Comparison of ENCODE assay signal across 8 mouse cellular contexts in genomic region chr11:98797306-98797705, GRCm38 (mm10). TPM values are rescaled to one million over a fixed set of nuclear protein-coding genes. Genes with fewer than 3 reads are reported as not detected.
DNase-seq lines count a peak whose midpoint lies in the region; ATAC-seq and TF ChIP-seq lines count a peak whose summit lies in the region.

No protein-coding gene starts in this region.

- H3K27ac ChIP-seq in kidney, postnatal 0 days = peak overlapping the region; percentile 99
- peak overlapping the region; percentile 99 for H3K27ac ChIP-seq in lung, postnatal 0 days (ENCODE audit: low read length)

- no peak for TF ChIP-seq CTCF in kidney, postnatal 0 days (IDR thresholded peaks at IDR 0.05; ENCODE audit: low read depth)
- TF ChIP-seq CTCF in lung, postnatal 0 days (IDR thresholded peaks at IDR 0.05) = no peak

- H3K4me3 ChIP-seq in kidney, postnatal 0 days (replicated peaks; ENCODE audit: low read depth, low read length) = peak overlapping the region; percentile 100
- H3K4me3 ChIP-seq in lung, postnatal 0 days (ENCODE audit: low read depth, low read length) = peak overlapping the region; percentile 99

- H3K9me3 ChIP-seq in kidney, postnatal 0 days (replicated peaks; ENCODE audit: low read length) = no peaks in the 10 kb centered on the region
- no peaks in the 10 kb centered on the region for H3K9me3 ChIP-seq in lung, postnatal 0 days (ENCODE audit: low read length)

- peaks cover 22% of the 10 kb centered on the region; the same call in 1 of the 2 replicates for H3K36me3 ChIP-seq in kidney, postnatal 0 days (ENCODE audit: insufficient read depth, low read length)
- H3K36me3 ChIP-seq in lung, postnatal 0 days (ENCODE audit: insufficient read depth, low read length) = 0 out of 2 replicates have a peak, but pooled peaks cover 13% of the 10 kb centered on the region

- DNase-seq in kidney, postnatal 0 days (ENCODE audit: low spot score) = peak; percentile 52
- DNase-seq in kidney, postnatal 14 days = no peak
- peak; percentile 34 to 35 for DNase-seq in cerebellum, postnatal 36 days
- DNase-seq in heart, postnatal 36 days = peak; percentile 21 to 27
- peak; percentile 19 for DNase-seq in lung, postnatal 0 days (ENCODE audit: low spot score)
- no peak for DNase-seq in yolk sac, embryonic 10.5 days (ENCODE audit: low spot score)
- DNase-seq in left cerebral cortex, adult 8-10 months (ENCODE audit: low spot score in 2 of 2) = no peak
- DNase-seq in embryo, embryonic 11 days = no peak

- peak overlapping the region; percentile 99 for H3K9ac ChIP-seq in kidney, postnatal 0 days (ENCODE audit: low read depth, low read length)
- H3K9ac ChIP-seq in lung, postnatal 0 days (replicated peaks; ENCODE audit: low read depth) = peak overlapping the region; percentile 99

- no peak for TF ChIP-seq EP300 in lung, postnatal 0 days (IDR thresholded peaks at IDR 0.05)

- peaks cover 23% of the 10 kb centered on the region for H3K4me1 ChIP-seq in kidney, postnatal 0 days (replicated peaks; ENCODE audit: insufficient read depth, low read length)
- peaks cover 8% of the 10 kb centered on the region; the same call in 1 of the 2 replicates for H3K4me1 ChIP-seq in lung, postnatal 0 days (ENCODE audit: insufficient read depth, low read depth, low read length)

- no peak for ATAC-seq in kidney, postnatal 0 days (replicated peaks; ENCODE audit: low FRiP score, low read depth)
- ATAC-seq in lung, postnatal 0 days = no peak

- peak overlapping the region; percentile 78 for H3K4me2 ChIP-seq in kidney, postnatal 0 days (ENCODE audit: low read length)
- H3K4me2 ChIP-seq in lung, postnatal 0 days (replicated peaks; ENCODE audit: low read depth, low read length) = peak overlapping the region; percentile 86

- intact Hi-C loops in heart, postnatal 36 days (cut with DNase I) = no loop called here

- no peaks in the 10 kb centered on the region for H3K27me3 ChIP-seq in kidney, postnatal 0 days (ENCODE audit: insufficient read depth, low read length)
- H3K27me3 ChIP-seq in lung, postnatal 0 days (replicated peaks; ENCODE audit: insufficient read depth, low read length) = no peaks in the 10 kb centered on the region

- WGBS in kidney, postnatal 0 days = 3% methylated on average over 5 of the region's 5 CpGs
- 0% methylated on average over 5 of the region's 5 CpGs for WGBS in lung, postnatal 0 days

RNA-seq across cellular contexts. Expression of gene Msl1, which starts 2.0 kb away (rescaled TPM):
- 17.8 and 19.3 TPM in 2 replicates for polyA plus RNA-seq in kidney, postnatal 0 days (2015; fragmentation: Nextera tagmentation; extraction: Ambion mirVana)
- 10 to 100 TPM; 74.4 to 75.3 TPM for total RNA-seq in heart, postnatal 36 days (2021)
- 16.3 and 21.3 TPM in 2 replicates for polyA plus RNA-seq in lung, postnatal 0 days (2015; fragmentation: Nextera tagmentation; extraction: Ambion mirVana)
- total RNA-seq in left cerebral cortex, adult 8-10 months (2022) = 100 to 1,000 TPM; 167 to 198 (median 186) TPM

RNA-seq across cellular contexts. Expression of gene Casc3, which starts 7.4 kb away (rescaled TPM):
- polyA plus RNA-seq in kidney, postnatal 0 days (2015; fragmentation: Nextera tagmentation; extraction: Ambion mirVana) = 24.6 and 25.7 TPM in 2 replicates
- 10 to 100 TPM; 26.1 to 26.2 TPM for total RNA-seq in heart, postnatal 36 days (2021)
- 22.7 and 22.9 TPM in 2 replicates for polyA plus RNA-seq in lung, postnatal 0 days (2015; fragmentation: Nextera tagmentation; extraction: Ambion mirVana)
- total RNA-seq in left cerebral cortex, adult 8-10 months (2022) = 10 to 100 TPM; 53.6 to 57.8 (median 54.1) TPM

RNA-seq across cellular contexts. Expression of gene Nr1d1, which starts 22.2 kb away (rescaled TPM):
- 3.1 and 3.5 TPM in 2 replicates for polyA plus RNA-seq in kidney, postnatal 0 days (2015; fragmentation: Nextera tagmentation; extraction: Ambion mirVana)
- 100 to 1,000 TPM; 104 to 107 TPM for total RNA-seq in heart, postnatal 36 days (2021)
- 6.9 and 8.9 TPM in 2 replicates for polyA plus RNA-seq in lung, postnatal 0 days (2015; fragmentation: Nextera tagmentation; extraction: Ambion mirVana)
- 100 to 1,000 TPM; 137 to 177 (median 145) TPM for total RNA-seq in left cerebral cortex, adult 8-10 months (2022)

RNA-seq across cellular contexts. Expression of gene Rapgefl1, which starts 39.3 kb away (rescaled TPM):
- 0.77 and 1.0 TPM in 2 replicates for polyA plus RNA-seq in kidney, postnatal 0 days (2015; fragmentation: Nextera tagmentation; extraction: Ambion mirVana)
- total RNA-seq in heart, postnatal 36 days (2021) = under 1 TPM; 0.57 to 0.72 TPM
- 1.1 and 1.5 TPM in 2 replicates for polyA plus RNA-seq in lung, postnatal 0 days (2015; fragmentation: Nextera tagmentation; extraction: Ambion mirVana)
- 100 to 1,000 TPM; 130 to 140 (median 139) TPM for total RNA-seq in left cerebral cortex, adult 8-10 months (2022)

RNA-seq across cellular contexts. Expression of gene Thra, which starts 56.9 kb away (rescaled TPM):
- 26.1 TPM in 2 replicates for polyA plus RNA-seq in kidney, postnatal 0 days (2015; fragmentation: Nextera tagmentation; extraction: Ambion mirVana)
- 100 to 1,000 TPM; 100 to 111 TPM for total RNA-seq in heart, postnatal 36 days (2021)
- polyA plus RNA-seq in lung, postnatal 0 days (2015; fragmentation: Nextera tagmentation; extraction: Ambion mirVana) = 38.1 and 40.5 TPM in 2 replicates
- total RNA-seq in left cerebral cortex, adult 8-10 months (2022) = 100 to 1,000 TPM; 713 to 794 (median 760) TPM

Comparison
In these comparisons a context has a peak if more than half of its experiments do, and no peak if none do; other contexts are left out.
1. DNase-seq: peak in kidney, postnatal 0 days (single experiment), cerebellum, postnatal 36 days (2 of 2), heart, postnatal 36 days (2 of 2) and lung, postnatal 0 days (single experiment); none in kidney, postnatal 14 days (single experiment), yolk sac, embryonic 10.5 days (single experiment), left cerebral cortex, adult 8-10 months (0 of 2) and embryo, embryonic 11 days (single experiment).